Mouse (Mus musculus) MEL (cell line): Measurements from ENCODE around the gene Maml3.
A peak's percentile ranks its signal among the peaks of the same experiment; 100 is the strongest.

Experiments used
- CHD1 ChIP-seq: IDR thresholded peaks from 2 replicates; pipeline ENCODE4 v1.6.1; 2012; ENCODE audit warnings: low read depth, mild to moderate bottlenecking, inconsistent platforms, low read length, improper control_type of control experiment
- CTCF ChIP-seq, 3 experiments: IDR thresholded peaks in 2 of 3; conservative IDR thresholded peaks in 1 of 3; 2 replicates each; pipeline ENCODE4 v1.5.1; 2011 to 2012; ENCODE audit warnings: low read length in 3 of 3, low read depth in 2 of 3, mild to moderate bottlenecking in 2 of 3, improper control_type of control experiment in 1 of 3, inconsistent platforms in 1 of 3, mixed read lengths in 1 of 3, moderate library complexity in 1 of 3; ENCODE audit not compliant: control insufficient read depth in 1 of 3, insufficient read depth in 1 of 3, poor library complexity in 1 of 3, severe bottlenecking in 1 of 3
- ELF1 ChIP-seq: IDR thresholded peaks from 2 replicates; pipeline ENCODE4 v1.6.1; 2014; ENCODE audit warnings: low read depth, mild to moderate bottlenecking, inconsistent platforms, low read length, improper control_type of control experiment, moderate library complexity
- EP300 ChIP-seq, 2 experiments: IDR thresholded peaks; 2 replicates each; pipeline ENCODE4 v1.6.1; 2011; ENCODE audit warnings: improper control_type of control experiment in 2 of 2, low read length in 2 of 2, low read depth in 1 of 2, mild to moderate bottlenecking in 1 of 2
- HCFC1 ChIP-seq: IDR thresholded peaks from 2 replicates; pipeline ENCODE4 v1.6.1; 2012; ENCODE audit warnings: low read depth, mild to moderate bottlenecking, inconsistent platforms, low read length, improper control_type of control experiment, moderate library complexity
- JUND ChIP-seq: IDR thresholded peaks from 2 replicates; pipeline ENCODE4 v1.6.1; 2011; ENCODE audit warnings: low read depth, mild to moderate bottlenecking, improper control_type of control experiment, low read length
- MAX ChIP-seq: IDR thresholded peaks from 2 replicates; pipeline ENCODE4 v1.6.1; 2011; ENCODE audit warnings: low read length, improper control_type of control experiment
- MXI1 ChIP-seq: IDR thresholded peaks from 2 replicates; pipeline ENCODE4 v1.6.1; 2011; ENCODE audit warnings: mild to moderate bottlenecking, low read depth, low read length, improper control_type of control experiment
- POLR2A ChIP-seq, 2 experiments: IDR thresholded peaks; 2 replicates each; pipeline ENCODE4 v1.6.1; 2011 to 2012; ENCODE audit warnings: low read length in 2 of 2, mild to moderate bottlenecking in 2 of 2, control low read depth in 1 of 2, improper control_type of control experiment in 1 of 2, low read depth in 1 of 2, moderate library complexity in 1 of 2; ENCODE audit not compliant: control insufficient read depth in 1 of 2, insufficient read depth in 1 of 2, poor library complexity in 1 of 2
- TAL1 ChIP-seq: IDR thresholded peaks from 2 replicates; pipeline ENCODE4 v1.6.1; 2012; ENCODE audit warnings: mild to moderate bottlenecking, inconsistent platforms, low read length, moderate library complexity, mixed read lengths
- TBP ChIP-seq: IDR thresholded peaks from 2 replicates; pipeline ENCODE4 v1.8.0; 2011; ENCODE audit warnings: low read depth, low read length, improper control_type of control experiment
- TCF12 ChIP-seq: IDR thresholded peaks from 2 replicates; pipeline ENCODE4 v1.6.1; 2014; ENCODE audit warnings: low read depth, mild to moderate bottlenecking, inconsistent platforms, low read length, improper control_type of control experiment, moderate library complexity
- USF2 ChIP-seq, 2 experiments: IDR thresholded peaks; 2 replicates each; pipeline ENCODE4 v1.6.1; 2011 to 2012; ENCODE audit warnings: improper control_type of control experiment in 2 of 2, low read length in 2 of 2, borderline replicate concordance in 1 of 2, inconsistent platforms in 1 of 2, low read depth in 1 of 2, mild to moderate bottlenecking in 1 of 2; ENCODE audit not compliant: insufficient read depth in 1 of 2
- ZKSCAN1 ChIP-seq: IDR thresholded peaks from 2 replicates; pipeline ENCODE4 v1.6.1; 2012; ENCODE audit warnings: low read depth, mild to moderate bottlenecking, inconsistent platforms, low read length, improper control_type of control experiment, moderate library complexity

DNA sequence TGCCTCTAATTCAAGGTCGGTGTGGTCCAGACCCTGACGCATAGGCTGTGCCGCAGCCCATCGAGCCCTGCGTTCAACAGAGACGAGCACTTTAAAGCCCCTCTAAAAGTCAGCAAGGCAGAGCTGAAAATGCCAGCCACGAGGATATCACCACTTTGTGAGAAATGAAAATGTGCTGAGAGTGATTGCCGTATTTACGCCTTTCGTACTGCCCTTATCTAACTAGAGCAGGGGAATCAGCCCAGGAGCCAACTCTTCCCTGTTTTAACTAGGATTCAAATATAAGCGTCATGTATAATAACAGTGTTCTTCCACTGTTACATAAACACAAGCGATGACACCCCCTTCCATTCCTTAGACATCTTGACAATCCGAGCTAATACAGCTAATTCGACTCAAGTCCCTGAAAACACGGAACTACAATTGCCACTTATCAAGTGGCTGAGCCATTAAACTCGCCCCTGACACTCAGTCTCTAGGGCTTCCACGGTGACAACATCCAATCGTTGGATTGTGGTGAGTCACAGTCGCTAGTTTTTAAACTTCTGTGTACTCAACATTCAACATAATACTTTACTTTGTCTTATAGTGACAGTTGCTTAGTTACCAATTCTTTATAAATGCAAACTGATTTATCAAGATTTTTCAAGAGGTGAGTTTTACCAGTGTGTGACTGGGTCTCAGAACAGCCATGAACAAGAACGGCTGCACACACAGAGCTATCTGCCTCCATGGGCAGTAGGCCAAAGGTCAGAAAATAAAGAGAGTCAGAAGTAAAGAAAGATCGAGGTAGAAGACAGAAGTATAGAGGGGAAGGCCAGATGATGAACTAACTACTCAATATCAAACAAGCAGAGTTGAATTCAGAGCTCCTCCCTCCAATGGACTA lies 106.1 kb downstream of the Maml3 start:
- TF ChIP-seq POLR2A (IDR thresholded peaks at IDR 0.05; ENCODE audit: control insufficient read depth in 1 of 2, insufficient read depth in 1 of 2, low read depth in 1 of 2, low read length in 2 of 2, poor library complexity in 1 of 2), result no peak
- TF ChIP-seq CTCF (IDR thresholded peaks at IDR 0.05 in 2 of 3, conservative IDR thresholded peaks at IDR 0.05 in 1 of 3; ENCODE audit: control insufficient read depth in 1 of 3, insufficient read depth in 1 of 3, low read depth in 2 of 3, low read length in 3 of 3, poor library complexity in 1 of 3, severe bottlenecking in 1 of 3), result no peak
- no peak for TF ChIP-seq ZKSCAN1
- TF ChIP-seq TAL1, result peak; percentile 86
- TF ChIP-seq ELF1, result no peak
- no peak; the same call in 1 of the 2 replicates for TF ChIP-seq MAX
- TF ChIP-seq TCF12, result peak; percentile 81; the same call in 1 of the 2 replicates
- TF ChIP-seq JUND, result no peak
- TF ChIP-seq USF2 (IDR thresholded peaks at IDR 0.05; ENCODE audit: borderline replicate concordance in 1 of 2, insufficient read depth in 1 of 2, low read depth in 1 of 2, low read length in 2 of 2), result no peak
- TF ChIP-seq TBP, result 0 out of 2 replicates have a peak, but pooled peaks have one; percentile 14
- TF ChIP-seq EP300 (IDR thresholded peaks at IDR 0.05; ENCODE audit: low read depth in 1 of 2, low read length in 2 of 2), result peak; percentile 74 to 82
- no peak for TF ChIP-seq CHD1
- no peak for TF ChIP-seq HCFC1
- TF ChIP-seq MXI1, result peak; percentile 57; the same call in 1 of the 2 replicates
